Mouse (Mus musculus) A20 (cell line): ENCODE data around the gene Phc2.

Experiments used
- DNase-seq: peaks from one replicate; pipeline ENCODE4 v3.0.0-alpha.2; 2011; ENCODE audit warnings: low read depth, low spot score

Phc2 gene

DNA sequence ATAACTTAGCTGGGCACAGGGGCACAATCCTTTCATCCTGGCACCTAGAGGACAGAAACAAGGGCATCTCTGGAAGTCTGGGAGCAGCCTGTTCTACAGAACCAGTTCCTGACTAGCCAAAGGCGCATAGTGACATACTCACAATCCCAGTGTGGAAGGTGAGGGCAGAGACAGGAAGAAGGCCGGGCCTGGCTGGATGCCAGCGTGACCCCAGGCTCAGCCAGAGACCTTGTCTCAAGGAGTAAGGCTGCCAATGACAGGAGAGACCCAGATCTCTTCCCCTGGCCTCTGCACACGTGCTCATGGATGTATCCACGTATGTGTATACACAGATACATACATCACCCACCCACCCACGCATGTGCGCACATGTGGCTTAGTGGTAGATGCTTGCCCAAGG lies 127.5 kb downstream of the Phc2 start:
- no peak for DNase-seq

DNA sequence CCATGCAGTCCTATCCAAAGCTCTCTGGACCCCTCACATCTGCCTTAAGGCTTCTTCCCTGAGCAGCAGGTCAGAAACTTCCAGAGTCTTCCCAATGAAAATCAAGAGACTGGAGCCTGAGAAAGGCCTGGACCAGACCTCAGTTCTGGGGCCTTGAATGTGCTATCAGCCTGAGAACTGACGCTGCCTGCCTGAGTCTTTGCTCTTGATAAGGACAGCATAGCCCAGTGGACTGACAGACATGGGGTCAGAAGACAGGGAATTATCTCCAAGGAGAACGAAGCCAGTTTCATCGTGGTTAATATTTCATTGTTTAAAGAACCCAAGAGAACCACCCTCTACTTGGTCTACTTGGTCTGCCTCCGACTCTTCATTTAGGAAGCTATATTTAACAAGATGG lies 128.1 kb downstream of the Phc2 start:
- no peak for DNase-seq

DNA sequence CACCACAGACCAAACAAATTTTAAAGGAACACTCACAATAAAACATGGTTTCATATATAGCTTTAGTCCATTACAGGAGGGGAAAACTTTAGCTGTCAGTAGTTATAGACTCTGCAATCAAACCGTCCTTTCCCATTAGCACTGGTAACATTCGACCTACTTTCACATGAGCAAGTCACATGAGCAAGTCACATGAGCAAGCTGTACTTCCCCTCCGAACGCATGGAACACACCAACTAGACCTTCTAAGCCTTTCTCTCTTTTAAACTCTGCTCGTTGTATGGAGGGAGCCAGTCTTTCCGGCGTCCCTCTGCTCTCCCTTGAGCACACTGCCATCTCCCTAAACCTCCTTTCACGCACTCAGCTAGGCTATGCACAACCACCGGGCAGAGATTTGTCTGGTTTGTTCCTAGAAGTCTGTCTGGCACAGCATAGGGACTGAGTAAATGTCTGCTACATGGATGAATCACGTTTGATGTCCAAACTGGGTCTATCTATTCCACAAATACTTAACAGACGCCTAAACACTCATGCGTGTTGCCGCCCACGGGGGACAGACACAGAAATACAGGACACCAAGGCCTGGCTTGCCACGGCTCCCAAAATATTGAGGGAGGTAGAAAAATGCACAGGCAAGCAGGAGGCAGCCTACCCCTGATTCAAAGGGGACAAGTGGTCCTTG lies 130.6 kb downstream of the Phc2 start:
- peak; percentile 80 for DNase-seq

DNA sequence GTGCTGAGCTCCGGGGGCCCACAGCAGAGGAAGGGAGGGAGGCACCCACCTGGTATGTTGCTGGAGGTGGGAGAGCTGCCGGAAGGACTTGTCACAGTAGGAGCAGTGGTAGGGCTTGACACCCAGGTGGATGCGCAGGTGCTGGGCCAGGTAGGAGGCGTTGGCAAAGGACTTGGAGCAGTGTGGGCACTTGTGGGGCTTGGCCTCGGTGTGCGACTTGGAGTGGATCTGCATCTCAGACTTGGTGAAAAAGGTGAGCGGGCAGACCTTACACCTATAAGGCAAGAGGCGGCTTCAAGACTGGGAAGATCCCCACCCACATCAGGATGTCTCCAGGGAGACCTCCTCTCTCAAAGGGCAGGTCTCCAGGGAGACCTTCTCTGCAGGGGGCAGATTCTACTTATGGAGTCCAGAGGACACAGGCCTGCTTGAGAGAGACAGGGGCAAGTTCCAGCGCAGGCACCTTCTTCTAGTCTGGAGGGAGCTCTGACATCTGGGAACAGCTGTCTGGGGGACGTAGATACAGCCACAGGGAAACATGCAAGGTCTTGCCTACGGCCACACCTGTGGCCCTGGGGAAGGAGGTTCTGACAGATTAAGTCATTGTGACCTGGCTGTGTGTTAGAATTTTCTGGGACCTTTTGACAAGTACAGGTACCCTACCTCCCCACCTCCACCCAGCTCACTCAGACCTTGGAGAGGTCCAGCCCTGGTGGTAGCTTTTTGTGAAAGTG lies 131.6 kb downstream of the Phc2 start:
- peak; percentile 77 for DNase-seq

DNA sequence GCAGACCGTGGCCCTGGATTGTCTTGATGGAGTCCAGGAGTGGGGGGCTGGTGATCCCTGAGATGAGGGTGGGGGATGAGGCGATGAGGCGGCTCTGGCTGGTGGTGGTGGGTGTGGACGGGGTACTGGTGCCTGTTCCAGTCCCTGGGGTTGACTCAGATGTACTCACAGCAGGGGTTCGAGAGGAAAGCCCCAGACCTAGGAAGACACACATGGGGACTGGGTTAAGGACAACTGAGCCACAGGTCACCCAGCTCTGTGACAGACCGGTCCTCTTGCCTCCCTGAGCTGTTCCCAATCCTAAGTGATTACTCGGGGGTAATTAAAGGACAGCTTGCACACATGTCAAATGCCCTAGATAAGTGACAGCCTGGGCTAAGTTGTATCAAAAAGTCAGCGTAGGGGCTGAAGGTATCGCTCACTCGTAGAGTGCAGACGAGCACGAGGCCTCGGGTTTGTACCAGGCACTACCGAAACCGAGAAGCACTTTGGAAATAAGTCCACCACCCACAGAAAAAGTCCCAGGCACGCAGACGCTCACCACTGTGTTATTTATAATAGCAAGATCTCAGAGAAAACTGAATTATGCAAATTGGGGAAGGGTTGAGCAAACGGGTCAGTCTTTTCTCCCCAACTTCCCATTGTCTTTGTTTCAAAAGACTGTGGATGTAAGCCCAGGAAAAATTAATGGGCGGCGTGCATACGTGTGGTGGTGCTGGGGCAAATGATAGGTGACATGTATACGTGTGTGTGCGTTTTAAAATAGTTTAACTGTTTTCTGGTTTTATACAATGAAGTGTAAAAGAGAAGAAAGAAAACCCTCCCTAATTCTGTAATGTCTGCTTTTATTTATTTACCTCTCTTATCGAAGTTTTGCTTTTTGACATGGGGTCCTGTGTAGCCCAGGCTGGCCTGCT lies 132.8 kb downstream of the Phc2 start:
- peak; percentile 89 for DNase-seq

DNA sequence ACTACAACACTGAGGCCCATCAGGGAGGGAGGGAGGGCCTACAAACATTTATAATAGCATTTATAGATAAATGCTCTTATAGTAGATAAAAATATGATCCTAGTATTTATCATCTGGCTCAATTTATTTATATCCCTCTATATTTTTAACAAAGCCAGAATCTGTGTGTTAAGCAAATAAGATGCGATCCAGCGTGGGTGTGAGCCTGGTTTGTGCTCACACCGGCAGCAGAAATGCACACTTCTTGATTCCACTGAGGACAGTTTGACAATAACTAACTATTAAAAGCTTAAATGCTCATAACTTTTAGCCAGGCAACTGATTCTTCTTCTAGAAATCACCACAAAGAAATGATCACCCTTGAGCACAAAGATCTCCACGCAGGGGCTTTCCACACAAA lies 133.6 kb downstream of the Phc2 start:
- no peak for DNase-seq

DNA sequence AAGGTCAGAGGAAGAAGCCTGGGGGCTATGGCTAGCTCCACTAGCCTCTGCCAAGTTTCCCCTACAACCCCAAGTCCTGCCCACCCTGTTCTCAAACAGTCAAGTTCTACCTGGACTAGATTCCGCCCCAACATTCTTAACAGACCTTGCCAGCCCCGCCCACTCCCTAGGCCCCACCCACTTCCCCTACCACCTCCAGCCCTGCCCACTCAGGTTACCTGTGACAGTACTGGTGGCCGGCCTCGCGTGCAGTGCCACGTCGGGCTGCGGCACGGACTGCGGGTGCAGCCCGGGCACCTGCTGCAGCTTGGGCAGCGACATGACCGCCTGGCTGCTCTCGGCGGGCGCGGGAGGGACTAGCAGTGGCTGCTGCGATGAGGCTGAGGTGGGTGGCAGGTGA lies 135.1 kb downstream of the Phc2 start:
- peak; percentile 54 for DNase-seq

DNA sequence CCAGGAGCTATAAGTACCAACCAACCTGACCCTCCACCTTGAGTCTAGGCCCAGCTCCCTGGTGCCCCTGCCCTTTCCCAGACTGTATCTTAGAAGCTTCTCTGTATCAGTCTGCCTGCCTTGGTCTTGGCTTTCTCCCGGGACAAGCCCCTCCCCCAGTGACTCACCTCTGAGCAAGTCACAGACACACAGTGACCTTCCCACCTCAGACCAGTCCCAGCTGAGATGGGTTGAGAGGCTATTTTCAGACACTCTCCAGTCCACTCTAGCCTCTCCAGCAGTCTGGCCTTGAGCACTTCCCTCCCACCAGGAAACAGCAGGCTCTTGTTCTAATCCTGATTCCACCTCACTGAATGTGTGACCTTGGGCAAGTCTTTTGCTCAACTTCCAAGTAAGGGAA lies 139.2 kb downstream of the Phc2 start:
- DNase-seq: no peak

DNA sequence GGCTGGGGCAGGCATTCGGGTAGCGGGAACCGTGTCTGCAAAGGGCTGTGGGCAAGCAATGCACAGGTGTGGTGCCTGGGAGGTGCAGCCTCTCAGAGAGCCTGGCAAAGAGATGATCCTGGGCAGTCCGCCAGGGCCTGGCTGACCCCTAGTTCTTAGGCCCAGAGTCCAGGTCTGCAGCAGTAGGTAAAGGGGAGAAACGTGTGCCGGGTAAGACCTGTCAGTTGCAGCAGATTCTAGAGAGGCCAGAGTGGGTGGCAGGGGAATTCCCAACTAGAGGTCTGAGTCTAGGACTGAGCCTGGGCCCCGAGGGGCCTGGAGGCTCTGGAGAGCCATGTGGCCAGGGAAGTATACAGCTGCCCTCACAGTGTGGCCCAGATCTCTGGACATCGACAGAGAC lies 139.7 kb downstream of the Phc2 start:
- no peak for DNase-seq

DNA sequence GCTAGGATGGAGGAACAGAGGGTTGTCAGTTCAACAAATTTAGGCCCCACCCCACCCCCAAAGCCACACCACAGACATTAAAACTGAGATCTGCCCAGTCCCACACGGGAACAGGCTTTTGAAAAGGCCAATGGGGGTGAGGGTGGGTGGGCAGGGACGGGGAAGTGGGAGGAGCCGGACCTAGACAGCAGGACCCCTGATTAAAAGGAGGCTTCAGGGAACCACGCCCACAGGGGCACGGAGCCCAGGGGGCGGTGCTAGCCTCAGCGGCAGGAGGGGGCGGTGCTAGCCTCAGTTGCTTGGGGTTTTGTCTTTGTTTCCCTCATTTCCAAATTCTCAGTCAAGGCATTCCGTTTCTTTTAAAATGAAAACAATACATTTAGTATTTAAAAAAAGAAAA lies 141.1 kb downstream of the Phc2 start:
- peak; percentile 75 for DNase-seq

DNA sequence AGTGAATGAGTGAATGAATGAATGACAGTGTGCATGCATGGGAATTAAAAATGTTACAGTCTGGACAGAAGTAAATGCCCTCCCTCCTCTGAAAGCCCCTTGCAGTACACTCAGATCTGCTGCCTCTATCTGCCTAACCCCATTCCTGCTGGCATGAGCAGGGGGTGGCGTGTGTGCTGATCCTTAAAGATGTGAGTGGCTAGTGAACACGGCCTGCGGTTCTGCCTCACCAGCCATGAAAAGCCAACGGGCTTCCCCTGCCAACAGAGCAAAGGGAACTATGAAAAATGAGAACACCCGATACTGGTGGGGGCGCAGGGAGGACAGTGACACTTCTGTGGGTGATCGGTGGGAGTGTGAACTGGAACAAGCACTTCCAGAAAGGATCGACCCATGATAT lies 142.3 kb downstream of the Phc2 start:
- peak; percentile 77 for DNase-seq

DNA sequence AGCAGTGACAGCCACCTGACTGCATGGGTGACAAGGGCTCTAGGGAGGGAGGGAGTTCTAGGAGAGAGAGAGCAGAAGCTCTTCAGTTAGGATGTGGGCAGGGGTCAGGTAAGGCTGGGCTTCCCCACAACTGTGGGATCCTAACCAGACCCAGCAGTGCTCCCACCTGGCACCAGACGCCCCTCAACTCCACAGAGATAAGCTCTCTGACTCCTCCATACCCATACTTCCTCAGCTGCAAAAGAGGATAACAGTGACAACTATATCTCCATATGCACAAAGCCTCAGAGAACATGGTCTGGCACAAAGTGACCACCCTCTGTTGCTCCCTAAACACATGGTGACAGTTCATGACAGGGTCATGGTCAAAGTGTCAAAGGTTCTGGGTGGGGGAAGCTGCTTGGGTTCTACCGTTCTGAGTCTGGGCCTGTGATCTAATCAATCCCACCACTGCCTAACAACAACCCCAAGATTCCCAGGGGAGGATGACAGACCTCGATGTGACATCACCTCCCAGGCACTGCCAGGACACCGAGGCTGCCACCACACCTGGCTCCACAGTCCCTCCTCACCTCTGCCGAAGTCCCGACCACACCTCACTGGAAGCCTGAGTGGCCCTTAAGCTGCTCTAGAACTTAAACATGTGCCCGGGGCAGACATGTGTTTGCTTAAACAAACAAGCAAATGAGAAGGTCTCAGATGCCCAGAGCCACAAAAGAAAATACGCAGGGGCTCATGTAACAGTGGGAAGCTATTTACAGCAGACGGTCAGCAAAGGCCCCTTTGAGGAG lies 147.4 kb downstream of the Phc2 start:
- no peak for DNase-seq
